Mouse (Mus musculus) C2C12 (cell line): ENCODE data around the gene Atn1.

Experiments used
- CTCF ChIP-seq: IDR thresholded peaks from one replicate; pipeline ENCODE4 v1.5.1; 2011; ENCODE audit not compliant: control insufficient read depth, insufficient read depth, insufficient read length
- FOSL1 ChIP-seq: IDR thresholded peaks from one replicate; pipeline ENCODE4 v1.8.0; 2011; ENCODE audit warnings: mild to moderate bottlenecking, low read length; ENCODE audit not compliant: poor library complexity, insufficient read depth, severe bottlenecking
- MAX ChIP-seq: IDR thresholded peaks from one replicate; pipeline ENCODE4 v1.6.1; 2011; ENCODE audit warnings: mild to moderate bottlenecking, control low read depth
- MYOG ChIP-seq: IDR thresholded peaks from one replicate; pipeline ENCODE4 v1.6.1; 2011; ENCODE audit not compliant: control insufficient read depth, insufficient read length; ENCODE audit errors: extremely low read depth

DNA sequence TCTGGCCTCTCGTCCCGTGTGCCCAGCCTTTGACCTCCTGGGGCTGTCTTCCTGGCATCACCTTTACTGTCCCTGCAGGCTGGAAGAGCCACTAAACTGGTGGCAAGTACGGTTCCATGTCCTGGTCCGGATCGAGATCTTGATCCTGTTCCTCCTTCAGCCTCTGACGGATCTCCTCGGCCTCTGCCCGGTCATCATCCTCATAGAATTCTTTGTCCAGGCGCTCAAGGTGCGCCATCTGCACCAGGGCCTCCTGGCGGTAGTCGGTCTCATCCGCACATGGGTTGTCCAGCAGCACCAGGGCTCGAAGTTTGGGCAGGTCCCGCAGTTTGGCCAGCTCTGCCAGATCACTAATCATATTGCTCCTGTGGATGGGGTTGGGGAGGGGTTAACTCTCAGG is 14.2 kb upstream of the Atn1 start:
- TF ChIP-seq CTCF (no peak), MAX (no peak), FOSL1 (no peak), MYOG (no peak)
